Mouse (Mus musculus) heart, postnatal 14 days (tissue): Measurements from ENCODE around the gene Aip. TPM values are rescaled to one million over a fixed set of nuclear protein-coding genes. Genes with fewer than 3 reads are reported as not detected.
"Not testable (repeated sequence)": the region's sequence is repeated elsewhere in the genome, so short reads cannot be mapped to it uniquely, and the experiment has no call there.

ENCODE experiments used
- DNase-seq, 2 experiments: peaks; one replicate each; pipeline ENCODE4 v3.0.0; 2021 to 2022
- intact Hi-C: fragments of 180-260 bp; cut with DNase I; formaldehyde crosslinking; loops from one replicate; pipeline ENCODE4 v1.15.1; 2025
- total RNA-seq, 2 experiments: library from RNA; stranded (reverse); gene quantifications; 2 replicates each; pipeline ENCODE4 v1.2.3; 2021

Aip gene
- total RNA-seq, 2 experiments from 2014 or later = 47.0 to 60.6 TPM

DNA sequence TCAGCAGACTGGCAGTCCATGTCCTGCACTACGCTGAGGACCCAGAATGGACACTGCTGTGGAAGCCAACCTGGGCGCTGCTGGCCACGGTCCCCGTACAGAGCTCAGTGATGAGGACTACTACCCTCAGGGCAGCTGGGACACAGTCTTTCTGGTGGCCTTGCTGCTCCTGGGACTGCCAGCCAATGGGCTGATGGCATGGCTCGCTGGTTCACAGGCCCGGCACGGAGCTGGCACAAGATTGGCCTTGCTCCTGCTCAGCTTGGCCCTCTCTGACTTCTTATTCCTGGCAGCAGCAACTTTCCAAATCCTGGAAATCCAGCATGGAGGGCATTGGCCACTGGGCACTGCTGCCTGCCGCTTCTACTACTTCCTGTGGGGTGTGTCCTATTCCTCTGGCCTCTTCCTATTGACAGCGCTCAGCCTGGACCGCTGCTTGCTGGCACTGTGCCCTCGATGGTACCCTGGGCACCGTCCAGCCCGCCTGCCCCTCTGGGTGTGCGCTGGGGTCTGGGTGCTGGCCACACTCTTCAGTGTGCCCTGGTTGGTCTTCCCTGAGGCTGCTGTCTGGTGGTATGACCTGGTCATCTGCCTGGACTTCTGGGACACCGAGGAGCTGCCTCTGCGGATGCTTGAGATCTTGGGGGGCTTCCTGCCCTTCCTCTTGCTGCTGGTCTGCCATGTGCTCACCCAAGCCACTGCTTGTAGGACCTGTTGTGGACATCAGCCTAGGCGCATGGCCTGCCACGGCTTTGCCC is 16.9 kb upstream of the Aip start:
- intact Hi-C loops = no loop called here
- no peak for DNase-seq

DNA sequence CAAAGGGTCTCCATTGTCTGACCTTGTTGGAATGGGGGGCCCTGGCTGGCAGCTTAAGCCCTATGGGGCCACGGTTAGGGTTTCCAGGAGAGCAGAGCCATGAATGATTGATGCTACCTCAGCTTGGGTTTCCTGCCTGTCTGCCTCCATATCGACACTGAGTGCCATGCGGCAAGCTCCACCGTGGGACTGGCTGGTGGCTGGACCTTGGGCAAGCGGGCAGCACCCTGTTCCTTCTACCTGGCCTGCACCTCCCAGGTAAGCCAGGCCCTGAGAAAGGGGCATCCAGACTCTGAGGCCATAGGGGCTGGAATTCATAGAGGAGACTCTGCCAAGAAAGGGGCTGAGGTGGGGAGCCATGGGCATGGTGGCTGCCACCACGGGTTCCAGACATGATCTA is 14.5 kb upstream of the Aip start:
- DNase-seq = no peak
- intact Hi-C loops = no loop called here

DNA sequence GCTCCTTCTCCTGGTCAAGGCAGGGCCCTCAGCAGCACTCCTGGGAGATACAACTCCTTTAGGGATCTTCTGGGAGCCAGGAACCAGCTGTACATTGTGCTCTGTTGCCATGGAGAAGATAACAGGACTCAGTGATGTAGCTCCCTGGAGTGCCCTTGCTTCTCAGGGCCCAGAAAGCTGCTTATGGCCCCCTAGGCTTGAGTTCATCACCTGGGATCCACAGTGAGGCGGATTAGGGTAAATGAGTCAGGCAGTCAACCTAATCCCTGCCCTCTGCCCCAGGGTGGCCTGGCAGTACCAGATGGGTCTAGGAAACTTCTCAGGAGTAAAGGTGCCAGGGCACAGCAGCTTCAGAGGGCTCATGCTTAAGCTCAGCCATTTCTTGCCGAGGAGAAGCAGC is 13.8 kb upstream of the Aip start, which contains the start of gene Gpr152:
Gene Gpr152 (plus strand): TSS at position 342 of the 400 bp plus-strand sequence.
- DNase-seq = no peak
- intact Hi-C loops = no loop called here

- no peak for DNase-seq
- intact Hi-C loops = no loop called here
These were observed 12.3 kb upstream of the Aip start for GRCm38 (mm10) chr19:4137913-4138312.

DNA sequence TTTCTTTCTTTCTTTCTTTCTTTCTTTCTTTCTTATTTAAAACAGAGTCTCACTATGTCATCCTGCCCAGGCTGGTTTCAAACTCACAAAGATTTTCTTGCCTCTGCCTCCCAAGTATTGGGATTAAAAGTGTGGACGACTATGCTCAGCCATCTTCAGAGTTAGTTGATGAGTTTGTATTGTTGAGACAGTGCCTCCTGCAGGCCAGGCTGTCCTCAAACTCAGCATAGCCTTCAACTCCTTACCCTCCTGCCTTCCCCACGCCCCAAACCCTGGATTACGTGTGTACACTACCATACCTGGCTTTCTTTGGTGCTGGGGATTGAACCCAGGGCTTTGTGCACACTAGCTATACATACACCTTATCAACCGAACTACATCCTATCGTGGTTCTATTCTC is 10.8 kb upstream of the Aip start:
- intact Hi-C loops = no loop called here
- DNase-seq = no peak

DNA sequence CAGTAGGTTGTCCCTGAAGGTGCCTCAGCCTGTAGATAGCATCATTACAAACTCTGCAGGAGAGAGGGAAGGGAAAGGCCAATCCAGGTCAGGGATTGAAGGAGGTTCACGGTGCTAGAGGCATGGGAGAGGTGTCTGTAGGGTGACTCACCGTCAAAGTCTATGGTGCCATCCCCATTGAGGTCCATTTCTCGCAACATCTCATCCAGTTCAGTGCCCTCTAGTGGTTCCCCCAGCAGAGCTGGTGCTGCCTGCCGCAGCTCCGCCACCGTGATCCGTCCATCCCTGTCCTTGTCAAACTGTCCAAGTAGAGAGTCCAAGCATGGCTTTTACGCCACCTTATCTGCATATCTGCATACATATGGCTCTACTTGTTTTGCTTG is 10.3 kb upstream of the Aip start:
- DNase-seq, intact Hi-C loops: not testable (repeated sequence)

DNA sequence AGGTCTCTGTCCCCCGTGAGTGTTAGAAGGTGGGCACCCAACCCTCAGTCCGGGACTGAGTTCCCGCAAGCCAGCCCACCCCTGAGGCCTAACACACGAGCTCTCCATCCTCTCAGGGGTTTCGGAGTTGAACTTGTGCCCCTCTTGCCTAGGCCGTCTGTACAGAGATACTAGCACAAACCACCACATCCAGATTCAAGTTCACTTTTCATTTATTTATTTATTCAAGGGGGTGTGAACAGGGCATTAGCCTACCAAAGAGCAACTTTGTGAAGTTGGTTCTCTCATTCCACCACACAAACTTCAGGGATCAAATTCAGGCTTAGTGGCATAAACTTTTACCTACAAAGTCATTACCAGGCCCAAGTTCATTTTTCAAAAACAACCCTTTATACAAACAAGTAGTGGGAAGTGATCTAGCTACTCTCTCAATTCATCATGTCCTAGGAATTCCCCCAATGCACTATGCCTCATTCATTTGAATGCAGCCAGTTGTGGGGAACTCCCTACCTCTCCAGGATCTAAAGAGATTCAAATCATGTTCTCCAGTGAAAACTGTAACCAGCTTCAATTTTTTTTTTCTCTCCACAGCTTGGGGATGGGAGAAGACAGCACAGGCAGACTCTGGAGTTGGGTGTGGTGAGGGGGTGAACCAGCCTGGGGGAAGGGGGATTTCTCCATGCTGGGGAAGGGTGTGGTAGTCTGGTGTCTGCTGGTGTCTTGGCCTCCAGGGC is 9.7 kb upstream of the Aip start:
- intact Hi-C loops, DNase-seq: not testable (repeated sequence)

DNA sequence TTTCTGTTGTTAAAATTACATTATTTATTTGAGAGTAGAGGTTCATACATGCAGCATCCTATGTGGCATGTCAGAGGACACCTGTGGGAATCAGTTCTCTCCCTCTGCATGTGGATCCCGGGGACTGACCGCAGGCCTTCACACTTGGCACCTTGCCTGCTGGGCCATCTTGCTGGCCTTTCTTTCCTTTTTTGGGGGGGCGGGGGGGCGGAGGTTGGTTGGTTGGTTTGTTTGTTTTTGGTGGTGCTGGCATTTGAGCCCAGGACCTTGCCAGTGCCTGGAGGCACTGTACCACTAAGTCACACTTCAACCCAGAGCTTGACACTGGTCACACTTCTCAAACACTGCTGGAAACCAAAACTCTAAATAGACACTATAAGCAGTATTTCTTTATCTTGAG is 8.7 kb upstream of the Aip start:
- intact Hi-C loops = no loop called here
- no peak for DNase-seq

GRCm38 (mm10) chr19:4131768-4132167 is 6.1 kb upstream of the Aip start:
- intact Hi-C loops = no loop called here
- no peak for DNase-seq

DNA sequence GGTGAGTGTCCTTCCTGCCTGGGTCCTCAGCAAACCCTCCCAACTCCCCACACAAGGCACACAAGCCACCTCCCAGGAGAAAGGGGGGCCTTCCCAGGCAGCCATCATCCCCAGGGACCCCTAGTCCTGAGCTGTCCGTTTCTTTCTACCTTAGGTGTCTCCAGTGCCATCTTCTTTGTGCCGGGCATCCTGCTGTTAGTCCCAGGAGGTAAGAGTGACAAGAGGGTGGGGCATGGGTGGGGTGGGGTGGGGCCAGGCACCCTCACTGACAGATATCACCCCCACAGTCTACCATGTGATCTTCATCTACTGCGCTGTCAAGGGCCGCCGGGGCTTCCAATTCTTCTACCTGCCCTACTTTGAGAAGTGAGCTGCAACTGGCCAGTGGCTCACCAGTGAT is 5.4 kb upstream of the Aip start:
- intact Hi-C loops = no loop called here
- no peak for DNase-seq

DNA sequence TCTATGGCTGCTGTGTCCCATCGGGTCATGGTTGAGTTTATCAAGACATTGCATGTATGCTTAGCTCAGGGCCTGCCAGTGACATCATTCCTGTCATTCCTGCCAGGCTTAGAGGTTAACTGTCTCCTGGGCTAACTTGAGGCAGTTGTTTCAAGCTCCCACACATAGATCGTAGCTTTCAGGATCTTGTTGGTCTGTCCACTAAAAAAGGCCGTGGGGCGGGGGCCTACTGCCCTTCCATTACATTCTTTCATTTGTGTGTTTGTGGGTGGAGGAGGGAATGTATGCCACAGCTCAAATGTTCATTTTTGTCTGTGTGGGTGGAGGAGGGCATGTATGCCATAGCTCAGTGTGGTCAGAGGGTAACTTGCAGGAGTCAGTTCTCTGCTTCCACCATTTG is 4.4 kb upstream of the Aip start:
- intact Hi-C loops = no loop called here
- no peak for DNase-seq

DNA sequence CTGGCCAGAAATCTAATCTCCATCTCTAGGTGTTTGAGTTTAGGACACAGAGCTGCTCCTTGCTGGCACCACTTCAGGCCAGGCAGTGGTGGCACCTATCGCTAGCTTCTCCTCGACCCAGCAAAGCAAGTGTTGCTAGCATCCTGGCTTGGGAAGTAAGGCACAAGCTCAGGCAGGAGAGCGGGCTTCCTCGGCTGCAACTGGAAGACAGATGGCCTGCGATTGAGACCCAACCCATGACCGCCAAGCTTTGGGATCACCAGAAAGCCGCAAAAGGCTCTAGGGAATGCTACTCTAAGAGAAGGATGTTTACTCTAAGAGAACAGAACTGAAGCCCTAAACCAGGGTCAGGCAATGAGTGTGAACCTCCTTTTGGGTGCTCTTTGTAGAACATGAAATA is 3.8 kb upstream of the Aip start:
- intact Hi-C loops = loop anchor here (5.0 kb wide), 1 partner anchor 68 kb away; no protein-coding TSS in a partner anchor
- DNase-seq = no peak

DNA sequence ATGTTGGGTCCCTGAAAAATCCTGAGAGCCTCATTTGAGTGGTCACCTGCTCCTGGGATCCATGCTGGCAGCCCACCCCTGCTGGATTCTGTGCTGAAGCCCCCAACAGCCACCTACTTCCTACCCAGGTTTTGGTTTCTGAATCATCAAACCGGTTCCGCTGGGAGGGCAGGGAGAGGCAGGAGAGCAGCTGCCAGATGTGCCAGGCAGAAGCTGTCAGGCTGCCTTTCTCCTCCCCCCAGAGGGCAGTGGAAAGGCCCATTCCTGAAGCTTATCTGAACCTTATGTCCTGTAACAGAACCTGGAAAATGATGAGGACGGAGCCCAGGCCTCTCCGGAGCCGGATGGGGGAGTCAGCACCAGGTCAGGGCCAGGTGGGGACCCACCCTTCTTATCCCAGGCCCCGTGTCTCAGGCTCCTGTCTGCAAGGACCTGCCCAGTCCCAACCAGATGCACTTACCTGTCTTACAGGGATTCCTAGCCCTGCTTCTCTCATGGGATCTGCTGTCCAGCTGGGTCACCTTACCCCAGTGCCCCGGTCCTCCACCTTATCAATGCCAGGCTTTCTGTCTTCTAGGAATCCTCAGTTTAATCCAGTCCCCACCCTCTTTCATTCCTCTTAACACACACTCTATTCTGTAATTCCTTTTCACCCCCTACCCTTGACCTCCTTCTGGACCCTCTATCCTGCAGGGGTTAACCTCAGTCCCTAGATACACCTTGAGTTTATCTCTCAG is 1.3 kb upstream of the Aip start:
- DNase-seq = no peak
- intact Hi-C loops = loop anchor here (2.0 to 5.0 kb wide), 2 partner anchors 70 to 102 kb away; no protein-coding TSS in a partner anchor

- intact Hi-C loops = loop anchor here (5.0 kb wide), 1 partner anchor 72 kb away; no protein-coding TSS in a partner anchor
- DNase-seq = not testable (repeated sequence)
These were observed 390 bp downstream of the Aip start for GRCm38 (mm10) chr19:4125268-4125667.

- no peak for DNase-seq
- intact Hi-C loops = no loop called here
These were observed 1.2 kb downstream of the Aip start for GRCm38 (mm10) chr19:4124432-4124831.

DNA sequence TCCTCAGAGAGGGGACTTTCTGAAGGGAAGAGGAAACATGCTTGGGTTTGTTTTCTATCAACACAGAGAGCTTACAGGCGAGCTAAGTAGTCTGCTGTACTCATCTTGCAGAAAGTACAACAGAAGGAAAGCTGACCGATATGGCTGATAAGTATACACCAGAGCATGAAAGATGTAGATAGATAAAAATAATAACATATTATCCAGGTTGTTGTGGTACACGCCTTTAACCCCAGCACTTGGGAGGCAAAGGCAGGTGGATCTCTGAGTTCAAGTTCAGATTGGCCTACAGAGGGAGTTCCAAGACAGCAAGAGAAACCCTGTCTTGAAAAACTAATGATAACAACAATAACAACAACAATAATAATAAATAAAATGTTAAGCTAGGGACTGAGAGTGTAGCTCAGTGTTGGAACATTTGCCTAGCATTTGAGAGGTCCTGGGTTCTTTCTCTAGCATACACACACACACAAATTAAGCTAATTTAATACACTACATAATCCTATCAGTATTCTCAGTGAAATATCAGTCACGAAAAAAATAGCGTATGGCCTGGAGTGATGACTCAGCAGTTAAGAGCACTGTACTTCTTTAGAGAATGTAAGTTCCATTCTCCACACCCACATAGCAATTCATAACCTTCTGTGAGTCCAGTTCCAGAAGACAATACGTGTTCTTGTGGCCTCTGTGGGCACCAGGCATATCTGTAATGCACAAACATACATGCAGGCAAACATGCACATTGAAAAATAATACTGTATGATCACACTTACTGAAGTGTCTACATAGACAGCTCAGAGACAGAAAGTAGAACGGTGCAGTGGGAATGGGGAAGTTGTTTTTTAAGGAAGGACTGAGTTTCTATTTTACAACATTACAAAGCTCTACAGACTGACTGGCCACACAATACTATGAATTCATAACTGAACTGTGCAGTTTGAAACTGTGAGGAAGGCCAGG is 3.0 kb downstream of the Aip start:
- intact Hi-C loops = no loop called here
- DNase-seq = no peak

- DNase-seq, intact Hi-C loops: not testable (repeated sequence)
These were observed 3.8 kb downstream of the Aip start for GRCm38 (mm10) chr19:4121896-4122295.

- intact Hi-C loops = no loop called here
- peak; percentile 94 to 99 for DNase-seq
These were observed 4.4 kb downstream of the Aip start for GRCm38 (mm10) chr19:4121097-4121805.

DNA sequence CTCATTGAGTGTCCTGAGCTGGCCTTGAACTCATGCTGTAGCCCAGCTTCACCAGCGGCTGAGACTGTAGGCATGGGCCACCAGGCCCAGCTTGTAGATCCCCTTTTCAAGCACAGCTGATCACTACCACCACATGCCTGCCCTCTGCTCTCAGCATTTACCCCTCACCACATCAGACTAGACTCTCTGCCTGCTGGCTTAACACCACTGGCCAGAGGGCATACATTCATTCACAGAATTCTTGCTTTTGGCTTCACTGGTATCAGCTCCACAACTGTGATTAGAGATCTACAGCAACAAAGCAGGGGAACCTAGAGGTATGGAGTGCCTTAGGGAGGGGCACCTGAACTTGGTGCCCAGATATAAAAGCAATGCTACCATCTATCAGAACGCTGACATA is 5.2 kb downstream of the Aip start:
- intact Hi-C loops = no loop called here
- no peak for DNase-seq
